In genomic region chr15:82244805-82245161, GRCm38 (mm10) we compare ENCODE assay signal across 9 mouse cellular contexts. TPM values are rescaled to one million over a fixed set of nuclear protein-coding genes. Genes with fewer than 3 reads are reported as not detected.
A peak's percentile ranks its signal among the peaks of the same experiment; 100 is the strongest.
DNase-seq lines count a peak whose midpoint lies in the region; ATAC-seq and TF ChIP-seq lines count a peak whose summit lies in the region.
"Not testable (repeated sequence)": the region's sequence is repeated elsewhere in the genome, so short reads cannot be mapped to it uniquely, and the experiment has no call there.
"Had no signal": no experiment of that assay in that cellular context is flagged by ENCODE, and none has a peak within 500 bp of the region (broad histone marks: within the 10 kb centered on the region; RNA-seq: fewer than 3 reads in every experiment).

No protein-coding gene starts in this region.

- not testable (repeated sequence) for H3K4me1 ChIP-seq in ES-E14 (ENCODE audit: control insufficient read depth in 2 of 2, insufficient read depth in 2 of 2, low read length in 2 of 2, poor library complexity in 1 of 2); embryonic facial prominence, embryonic 14.5 days (ENCODE audit: control insufficient read depth, insufficient read depth, low read length); heart, adult 2 months (ENCODE audit: control insufficient read depth, insufficient read depth, low read length); hindbrain, embryonic 14.5 days (replicated peaks; ENCODE audit: control insufficient read depth, insufficient read depth, low read length); midbrain, embryonic 15.5 days; stomach, embryonic 15.5 days
- peaks cover 16% of the 10 kb centered on the region for H3K4me1 ChIP-seq in liver, postnatal 0 days (ENCODE audit: insufficient read depth)

- H3K27ac ChIP-seq in ES-E14 (ENCODE audit: insufficient read depth, low read depth, low read length, poor library complexity, severe bottlenecking), result peak overlapping the region; percentile 94
- peak overlapping the region; percentile 71; the same call in 1 of the 2 replicates for H3K27ac ChIP-seq in embryonic facial prominence, embryonic 14.5 days (replicated peaks; ENCODE audit: low read depth, low read length)
- not testable (repeated sequence) for H3K27ac ChIP-seq in heart, adult 2 months; hindbrain, embryonic 14.5 days; left cerebral cortex, adult 2 months; stomach, embryonic 15.5 days
- peak overlapping the region; percentile 76 for H3K27ac ChIP-seq in liver, postnatal 0 days (ENCODE audit: low read depth)
- peak overlapping the region; percentile 59; the same call in 1 of the 2 replicates for H3K27ac ChIP-seq in midbrain, embryonic 15.5 days

- TF ChIP-seq POLR2A in heart, adult 2 months (IDR thresholded peaks at IDR 0.05; ENCODE audit: insufficient read depth, low read depth, low read length), result not testable (repeated sequence)

- not testable (repeated sequence) for H3K27me3 ChIP-seq in embryonic facial prominence, embryonic 14.5 days (replicated peaks; ENCODE audit: control insufficient read depth, insufficient read depth, low read length); heart, adult 2 months (ENCODE audit: control insufficient read depth, insufficient read depth, low read length); hindbrain, embryonic 14.5 days (ENCODE audit: control insufficient read depth, insufficient read depth, low read length); liver, postnatal 0 days (ENCODE audit: insufficient read depth, low read length); midbrain, embryonic 15.5 days (replicated peaks); stomach, embryonic 15.5 days (replicated peaks)

- not testable (repeated sequence) for H3K79me2 ChIP-seq in heart, adult 2 months (replicated peaks; ENCODE audit: control insufficient read depth, insufficient read depth, low read length)

- in situ Hi-C loops in ES-E14 (cut with MboI; ENCODE audit: low sequenced_read_pairs in 2 of 2, unreplicated experiment in 2 of 2), result loop anchor here in 1 of 2 experiments (25.0 kb wide), 1 partner anchor 182 kb away; the partner anchor contains the start of genes 4930407I10Rik and Mei1

- H3K36me3 ChIP-seq in ES-E14 (ENCODE audit: control insufficient read depth, insufficient read depth, low read length, poor library complexity, severe bottlenecking); embryonic facial prominence, embryonic 14.5 days (ENCODE audit: control insufficient read depth, insufficient read depth, low read length); heart, adult 2 months (ENCODE audit: control insufficient read depth, insufficient read depth, low read length); hindbrain, embryonic 14.5 days (replicated peaks; ENCODE audit: control insufficient read depth, insufficient read depth); liver, postnatal 0 days (replicated peaks; ENCODE audit: insufficient read depth, low read length); midbrain, embryonic 15.5 days (replicated peaks); stomach, embryonic 15.5 days: not testable (repeated sequence)

- not testable (repeated sequence) for H3K9me3 ChIP-seq in ES-E14 (ENCODE audit: control insufficient read depth, insufficient read depth, low read depth, low read length); embryonic facial prominence, embryonic 14.5 days (ENCODE audit: control insufficient read depth, low read length); hindbrain, embryonic 14.5 days (ENCODE audit: control insufficient read depth, low read length); liver, postnatal 0 days (ENCODE audit: low read length); midbrain, embryonic 15.5 days; stomach, embryonic 15.5 days

- TF ChIP-seq EP300 in heart, adult 2 months (IDR thresholded peaks at IDR 0.05; ENCODE audit: insufficient read depth, low read depth, low read length); liver, postnatal 0 days (IDR thresholded peaks at IDR 0.05; ENCODE audit: low read depth): not testable (repeated sequence)

- H3K4me2 ChIP-seq in embryonic facial prominence, embryonic 14.5 days (ENCODE audit: low read depth, low read length), result peak overlapping the region; percentile 86
- H3K4me2 ChIP-seq in hindbrain, embryonic 14.5 days (replicated peaks), result peak overlapping the region; percentile 89
- peak overlapping the region; percentile 98 for H3K4me2 ChIP-seq in liver, postnatal 0 days (ENCODE audit: low read depth, low read length)
- peak overlapping the region; percentile 84 for H3K4me2 ChIP-seq in midbrain, embryonic 15.5 days
- peak overlapping the region; percentile 98 for H3K4me2 ChIP-seq in stomach, embryonic 15.5 days

- WGBS in embryonic facial prominence, embryonic 14.5 days, result 21% methylated on average over 9 of the region's 9 CpGs
- 23% methylated on average over 9 of the region's 9 CpGs for WGBS in heart, adult 2 months
- 22% methylated on average over 9 of the region's 9 CpGs for WGBS in hindbrain, embryonic 14.5 days
- 24% methylated on average over 9 of the region's 9 CpGs for WGBS in liver, postnatal 0 days (ENCODE audit: insufficient replicate concordance)
- 22% methylated on average over 9 of the region's 9 CpGs for WGBS in midbrain, embryonic 15.5 days
- WGBS in stomach, embryonic 15.5 days, result 21% methylated on average over 9 of the region's 9 CpGs

- H3K9ac ChIP-seq in ES-E14 (ENCODE audit: insufficient read depth, low read depth, low read length, poor library complexity, severe bottlenecking), result peak overlapping the region; percentile 93
- peak overlapping the region; percentile 71 for H3K9ac ChIP-seq in embryonic facial prominence, embryonic 14.5 days (ENCODE audit: low read depth, low read length)
- not testable (repeated sequence) for H3K9ac ChIP-seq in heart, adult 2 months (ENCODE audit: low read depth, low read length); midbrain, embryonic 15.5 days
- H3K9ac ChIP-seq in hindbrain, embryonic 14.5 days, result 0 out of 2 replicates have a peak overlapping the region, but pooled peaks have one; percentile 59
- H3K9ac ChIP-seq in liver, postnatal 0 days (replicated peaks), result peak overlapping the region; percentile 67
- H3K9ac ChIP-seq in stomach, embryonic 15.5 days, result peak overlapping the region; percentile 43; the same call in 1 of the 2 replicates

- ATAC-seq in embryonic facial prominence, embryonic 14.5 days (ENCODE audit: low read depth); hindbrain, embryonic 14.5 days (ENCODE audit: low FRiP score); liver, postnatal 0 days; stomach, embryonic 15.5 days (ENCODE audit: insufficient read depth, low FRiP score, low read depth): not testable (repeated sequence)
- ATAC-seq in midbrain, embryonic 15.5 days (replicated peaks), result peak; percentile 49; the same call in 1 of the 2 replicates

- H3K4me3 ChIP-seq in ES-E14 (ENCODE audit: insufficient read depth in 1 of 2, low read depth in 1 of 2, low read length in 2 of 2, poor library complexity in 1 of 2, severe bottlenecking in 1 of 2), result peak overlapping the region; percentile 85 to 92
- peak overlapping the region; percentile 81 for H3K4me3 ChIP-seq in embryonic facial prominence, embryonic 14.5 days (ENCODE audit: low read depth, low read length)
- peak overlapping the region; percentile 71 for H3K4me3 ChIP-seq in heart, adult 2 months
- H3K4me3 ChIP-seq in hindbrain, embryonic 14.5 days (replicated peaks; ENCODE audit: low read length), result peak overlapping the region; percentile 50
- peak overlapping the region; percentile 92 for H3K4me3 ChIP-seq in left cerebral cortex, adult 2 months
- peak overlapping the region; percentile 72 for H3K4me3 ChIP-seq in liver, postnatal 0 days (ENCODE audit: low read depth, low read length)
- peak overlapping the region; percentile 60 for H3K4me3 ChIP-seq in midbrain, embryonic 15.5 days
- peak overlapping the region; percentile 76 for H3K4me3 ChIP-seq in stomach, embryonic 15.5 days (replicated peaks)

- not testable (repeated sequence) for TF ChIP-seq CTCF in heart, adult 2 months (IDR thresholded peaks at IDR 0.05); left cerebral cortex, adult 2 months (IDR thresholded peaks at IDR 0.05); liver, postnatal 0 days (IDR thresholded peaks at IDR 0.05; ENCODE audit: low read depth)

- intact Hi-C loops in heart, adult 2 months (cut with DNase I); left cerebral cortex, adult 2 months (cut with DNase I): not testable (repeated sequence)

- DNase-seq in ES-E14 (ENCODE audit: low read depth, low spot score); embryonic facial prominence, embryonic 14.5 days (ENCODE audit: low spot score); heart, adult 2 months; hindbrain, embryonic 14.5 days (ENCODE audit: low spot score); left cerebral cortex, adult 2 months (ENCODE audit: extremely low spot score in 1 of 2, low spot score in 2 of 2); liver, postnatal 0 days: not testable (repeated sequence)

RNA-seq across cellular contexts. Expression of gene Cenpm, which starts 0.2 kb away (rescaled TPM):
- 58.2 and 80.0 TPM in 2 replicates for total RNA-seq in ES-E14 (2012; rRNA removed)
- 51.7 and 63.5 TPM in 2 replicates for polyA plus RNA-seq in embryonic facial prominence, embryonic 14.5 days (2014; fragmentation: Nextera tagmentation; extraction: Ambion mirVana)
- total RNA-seq in heart, adult 2 months (2021), result under 1 TPM; 0.39 to 0.42 TPM
- 0.76 and 1.7 TPM in 2 replicates for polyA plus RNA-seq in heart, adult 2 months (2012; rRNA removed)
- polyA plus RNA-seq in hindbrain, embryonic 14.5 days (2014; fragmentation: Nextera tagmentation; extraction: Ambion mirVana), result 17.0 and 18.0 TPM in 2 replicates
- total RNA-seq in left cerebral cortex, adult 2 months (2021), result 1 to 10 TPM; 3.1 to 4.8 TPM
- 27.8 and 30.7 TPM in 2 replicates for polyA plus RNA-seq in liver, postnatal 0 days (2015; fragmentation: Nextera tagmentation; extraction: Ambion mirVana)
- polyA plus RNA-seq in midbrain, embryonic 15.5 days (2015; fragmentation: Nextera tagmentation; extraction: Ambion mirVana), result 10.7 and 13.6 TPM in 2 replicates
- 51.0 and 57.6 TPM in 2 replicates for polyA plus RNA-seq in stomach, embryonic 15.5 days (2015; fragmentation: Nextera tagmentation; extraction: Ambion mirVana)

RNA-seq across cellular contexts. Expression of gene 1500009C09Rik, which starts 7.4 kb away (rescaled TPM):
- total RNA-seq in ES-E14 (2012; rRNA removed), result 1.0 and 1.2 TPM in 2 replicates
- polyA plus RNA-seq in embryonic facial prominence, embryonic 14.5 days (2014; fragmentation: Nextera tagmentation; extraction: Ambion mirVana), result 0.25 TPM in 1 of 2 replicates, not detected in the other
- total RNA-seq in heart, adult 2 months (2021), result not detected
- polyA plus RNA-seq in heart, adult 2 months (2012; rRNA removed), result 0.08 TPM in 1 of 2 replicates, not detected in the other
- 10.2 and 13.2 TPM in 2 replicates for polyA plus RNA-seq in hindbrain, embryonic 14.5 days (2014; fragmentation: Nextera tagmentation; extraction: Ambion mirVana)
- total RNA-seq in left cerebral cortex, adult 2 months (2021), result 100 to 1,000 TPM in 1 of 2 experiments, 10 to 100 TPM in 1; 96.5 to 102 TPM
- not detected in 2 replicates for polyA plus RNA-seq in liver, postnatal 0 days (2015; fragmentation: Nextera tagmentation; extraction: Ambion mirVana)
- polyA plus RNA-seq in midbrain, embryonic 15.5 days (2015; fragmentation: Nextera tagmentation; extraction: Ambion mirVana), result 22.6 and 24.0 TPM in 2 replicates
- 0.08 TPM in 1 of 2 replicates, not detected in the other for polyA plus RNA-seq in stomach, embryonic 15.5 days (2015; fragmentation: Nextera tagmentation; extraction: Ambion mirVana)
- total RNA-seq: heart, adult 8-10 months had no signal

RNA-seq across cellular contexts. Expression of gene Tnfrsf13c, which starts 20.6 kb away (rescaled TPM):
- 1.7 and 2.3 TPM in 2 replicates for total RNA-seq in ES-E14 (2012; rRNA removed)
- 0.17 and 0.40 TPM in 2 replicates for polyA plus RNA-seq in embryonic facial prominence, embryonic 14.5 days (2014; fragmentation: Nextera tagmentation; extraction: Ambion mirVana)
- total RNA-seq in heart, adult 2 months (2021), result under 1 TPM; 0.16 to 0.18 TPM
- polyA plus RNA-seq in heart, adult 2 months (2012; rRNA removed), result 0.44 and 0.86 TPM in 2 replicates
- polyA plus RNA-seq in hindbrain, embryonic 14.5 days (2014; fragmentation: Nextera tagmentation; extraction: Ambion mirVana), result 0.51 and 0.68 TPM in 2 replicates
- under 1 TPM; 0.29 to 0.47 TPM for total RNA-seq in left cerebral cortex, adult 2 months (2021)
- 2.0 and 2.3 TPM in 2 replicates for polyA plus RNA-seq in liver, postnatal 0 days (2015; fragmentation: Nextera tagmentation; extraction: Ambion mirVana)
- polyA plus RNA-seq in midbrain, embryonic 15.5 days (2015; fragmentation: Nextera tagmentation; extraction: Ambion mirVana), result 0.08 and 0.26 TPM in 2 replicates
- 0.06 and 0.13 TPM in 2 replicates for polyA plus RNA-seq in stomach, embryonic 15.5 days (2015; fragmentation: Nextera tagmentation; extraction: Ambion mirVana)

RNA-seq across cellular contexts. Expression of gene Sept3, which starts 29.9 kb away (rescaled TPM):
- total RNA-seq in ES-E14 (2012; rRNA removed), result 5.9 and 8.2 TPM in 2 replicates
- polyA plus RNA-seq in embryonic facial prominence, embryonic 14.5 days (2014; fragmentation: Nextera tagmentation; extraction: Ambion mirVana), result 13.7 and 16.7 TPM in 2 replicates
- under 1 TPM; 0.39 to 0.44 TPM for total RNA-seq in heart, adult 2 months (2021)
- 0.43 and 0.85 TPM in 2 replicates for polyA plus RNA-seq in heart, adult 2 months (2012; rRNA removed)
- 375 and 410 TPM in 2 replicates for polyA plus RNA-seq in hindbrain, embryonic 14.5 days (2014; fragmentation: Nextera tagmentation; extraction: Ambion mirVana)
- total RNA-seq in left cerebral cortex, adult 2 months (2021), result 100 to 1,000 TPM; 489 to 520 TPM
- 0.06 and 0.07 TPM in 2 replicates for polyA plus RNA-seq in liver, postnatal 0 days (2015; fragmentation: Nextera tagmentation; extraction: Ambion mirVana)
- 454 and 479 TPM in 2 replicates for polyA plus RNA-seq in midbrain, embryonic 15.5 days (2015; fragmentation: Nextera tagmentation; extraction: Ambion mirVana)
- polyA plus RNA-seq in stomach, embryonic 15.5 days (2015; fragmentation: Nextera tagmentation; extraction: Ambion mirVana), result 10.2 and 12.4 TPM in 2 replicates

RNA-seq across cellular contexts. Expression of gene Shisa8, which starts 32.2 kb away (rescaled TPM):
- total RNA-seq in ES-E14 (2012; rRNA removed), result 4.1 and 4.3 TPM in 2 replicates
- 0.93 and 1.4 TPM in 2 replicates for polyA plus RNA-seq in embryonic facial prominence, embryonic 14.5 days (2014; fragmentation: Nextera tagmentation; extraction: Ambion mirVana)
- under 1 TPM; 0.13 to 0.23 TPM for total RNA-seq in heart, adult 2 months (2021)
- 0.15 and 0.21 TPM in 2 replicates for polyA plus RNA-seq in heart, adult 2 months (2012; rRNA removed)
- polyA plus RNA-seq in hindbrain, embryonic 14.5 days (2014; fragmentation: Nextera tagmentation; extraction: Ambion mirVana), result 3.4 and 6.3 TPM in 2 replicates
- total RNA-seq in left cerebral cortex, adult 2 months (2021), result 1 to 10 TPM; 2.1 to 2.7 TPM
- 0.08 and 0.13 TPM in 2 replicates for polyA plus RNA-seq in liver, postnatal 0 days (2015; fragmentation: Nextera tagmentation; extraction: Ambion mirVana)
- polyA plus RNA-seq in midbrain, embryonic 15.5 days (2015; fragmentation: Nextera tagmentation; extraction: Ambion mirVana), result 1.1 and 1.5 TPM in 2 replicates
- 0.19 TPM in 2 replicates for polyA plus RNA-seq in stomach, embryonic 15.5 days (2015; fragmentation: Nextera tagmentation; extraction: Ambion mirVana)
